Mouse (Mus musculus): ENCODE results near the gene Sgpl1.
A peak's percentile ranks its signal among the peaks of the same experiment; 100 is the strongest.

Gene Sgpl1

GRCm38 (mm10) chr10:61147157-61148040, at the start of gene Sgpl1:
Gene Sgpl1, minus strand, starts transcription at chr10:61147703.
- DNase-seq, result peak; percentile 98

DNA sequence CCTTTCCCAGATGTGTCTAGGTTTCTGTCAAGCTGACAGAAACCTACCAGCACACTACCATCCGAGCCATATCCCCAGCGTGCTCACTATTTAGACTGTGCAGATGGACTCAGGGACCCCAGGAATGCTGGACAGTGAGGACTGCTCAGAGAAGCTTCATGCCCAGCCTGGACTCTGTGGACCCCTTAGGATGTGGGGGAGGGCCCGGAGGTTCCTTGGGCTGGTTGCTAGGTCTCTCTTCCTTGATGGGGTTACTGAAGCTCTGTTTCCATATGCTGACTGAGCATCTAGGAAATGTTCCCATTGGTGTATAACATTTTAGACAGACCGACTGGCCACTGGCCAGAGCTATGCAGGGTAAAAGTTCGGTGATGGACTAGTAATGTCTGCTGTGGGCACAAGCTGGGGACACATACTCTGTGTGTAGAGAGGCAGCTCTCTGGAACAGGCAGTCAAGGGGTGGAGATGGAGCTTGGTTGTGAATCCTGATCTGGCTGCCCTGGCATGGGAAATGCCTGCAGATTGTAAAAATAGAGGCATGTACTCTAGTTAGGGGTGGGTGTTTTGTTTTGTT, 48.3 kb upstream of the Sgpl1 start:
- no peak for DNase-seq

- DNase-seq, result no peak
These were observed 47.7 kb upstream of the Sgpl1 start for GRCm38 (mm10) chr10:61195216-61195615.

GRCm38 (mm10) chr10:61194611-61195010, 47.1 kb upstream of the Sgpl1 start:
- no peak for DNase-seq

DNA sequence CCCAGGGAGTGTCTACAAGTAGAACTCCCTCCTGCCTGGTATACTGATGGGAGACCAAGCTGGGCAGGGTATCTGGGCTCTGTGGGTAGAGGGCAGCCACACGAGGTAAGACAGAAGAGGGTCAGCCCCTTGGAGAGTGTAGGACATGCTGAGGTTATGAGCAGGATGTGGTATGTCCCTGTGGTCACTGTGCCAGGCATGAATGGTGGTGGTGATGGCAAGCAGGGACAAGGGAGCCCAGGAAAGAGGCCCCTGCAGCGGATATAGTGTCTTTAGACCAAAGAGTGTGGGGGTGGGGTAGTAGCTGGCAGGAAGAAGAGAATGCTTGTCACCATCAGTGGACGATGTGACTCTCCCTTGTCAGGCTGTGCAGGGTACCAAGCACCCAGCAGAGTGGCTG, 40.5 kb upstream of the Sgpl1 start:
- no peak for DNase-seq

DNA sequence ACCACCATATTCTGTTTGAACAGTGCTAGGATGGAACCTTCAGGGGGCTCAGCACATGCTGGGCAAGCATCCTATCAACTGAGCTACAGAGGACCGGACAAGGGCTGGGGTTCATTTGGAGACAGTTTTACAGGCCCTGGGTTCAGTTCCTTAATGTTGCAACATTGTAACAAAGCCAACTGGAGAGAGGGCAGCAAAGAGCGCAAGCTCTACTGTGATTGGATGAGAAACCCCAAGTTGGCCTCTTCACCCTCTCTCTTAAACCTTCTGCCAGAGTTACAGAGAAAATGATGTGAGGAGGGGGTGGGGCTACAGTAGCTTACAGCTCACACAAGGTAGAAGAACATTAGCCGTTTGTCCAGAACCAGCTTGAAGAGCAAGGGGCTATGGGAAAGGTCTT, 39.5 kb upstream of the Sgpl1 start:
- no peak for DNase-seq

DNA sequence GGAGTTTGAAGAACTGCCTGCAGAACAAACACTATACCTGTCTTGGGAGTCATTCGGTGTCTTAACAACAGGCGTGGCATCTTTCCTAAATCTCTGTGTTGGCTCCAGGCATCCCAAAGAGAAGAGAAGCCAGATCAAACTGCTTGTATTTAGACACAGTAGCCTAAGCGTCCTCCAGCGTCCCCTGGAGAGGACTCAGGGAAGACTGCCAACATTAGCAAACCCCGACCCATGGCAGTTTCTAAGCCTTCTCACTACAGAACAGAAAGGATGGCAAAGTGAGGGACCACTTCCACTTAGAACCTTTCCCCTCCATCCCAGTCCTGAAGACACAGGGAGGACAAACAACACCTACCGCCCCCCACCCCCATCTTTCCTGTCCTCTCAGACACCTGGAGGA, 32.4 kb upstream of the Sgpl1 start:
- no peak for DNase-seq

- no peak for DNase-seq
These were observed 31.2 kb upstream of the Sgpl1 start for GRCm38 (mm10) chr10:61178687-61179086.

GRCm38 (mm10) chr10:61177751-61178150, 30.2 kb upstream of the Sgpl1 start:
- DNase-seq, result no peak

DNA sequence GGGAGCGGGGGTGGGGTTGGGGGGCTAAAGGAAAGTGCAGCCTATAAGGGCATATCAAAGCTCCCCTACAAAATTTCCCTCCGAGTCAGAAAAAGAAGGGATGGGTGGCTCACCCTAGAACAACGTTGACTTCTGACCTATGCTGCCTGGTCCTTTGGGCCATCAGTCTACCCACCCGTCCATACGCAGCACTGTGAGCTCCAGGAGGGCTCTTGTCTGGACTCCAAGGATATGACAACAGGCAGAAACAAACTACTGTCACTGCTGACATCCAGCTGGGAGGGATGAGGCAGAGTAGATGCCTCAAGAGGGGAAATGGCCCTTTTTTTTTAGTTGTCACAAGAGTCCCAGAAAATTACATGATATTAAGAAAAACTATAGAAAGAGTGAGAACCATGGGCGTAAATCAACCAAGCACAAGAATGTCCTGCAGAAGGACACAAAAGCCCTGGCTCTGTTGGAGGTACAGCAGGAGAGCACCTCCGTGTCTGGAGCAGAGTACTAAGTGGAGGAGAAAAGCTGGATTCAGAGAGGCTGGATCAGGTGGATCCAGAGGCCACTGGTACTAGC, 28.8 kb upstream of the Sgpl1 start:
- DNase-seq, result no peak

GRCm38 (mm10) chr10:61175442-61176204, 28.1 kb upstream of the Sgpl1 start:
- DNase-seq, result no peak

- DNase-seq, result no peak
These were observed 27.4 kb upstream of the Sgpl1 start for GRCm38 (mm10) chr10:61174711-61175441.

GRCm38 (mm10) chr10:61172496-61172895, 25.0 kb upstream of the Sgpl1 start:
- no peak for DNase-seq

DNA sequence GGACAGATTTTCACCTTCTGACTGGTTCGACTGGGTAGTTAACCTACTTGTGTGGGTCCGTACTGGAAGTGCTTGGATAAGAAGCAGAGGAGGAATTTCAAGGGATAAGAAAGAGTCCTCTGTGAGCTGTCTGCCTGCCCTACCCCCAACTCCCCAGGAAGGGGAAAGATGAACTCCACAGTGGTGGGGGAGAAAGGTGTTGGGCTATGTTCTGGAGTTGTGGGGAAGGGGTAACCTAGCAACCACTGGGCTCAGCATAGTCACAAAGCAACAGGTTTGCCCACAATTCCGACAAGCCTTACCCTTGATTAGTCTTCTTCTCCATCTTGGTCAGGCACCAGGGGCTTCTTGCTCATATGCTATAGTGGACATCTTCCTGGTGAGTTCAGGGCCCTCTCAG, 24.2 kb upstream of the Sgpl1 start, which contains the start of gene Tbata:
Gene Tbata, plus strand, starts transcription at position 301 of the 400 bp plus-strand sequence.
- no peak for DNase-seq

- no peak for DNase-seq
These were observed 20.9 kb upstream of the Sgpl1 start for GRCm38 (mm10) chr10:61168393-61168792.

GRCm38 (mm10) chr10:61167333-61168096, 20.0 kb upstream of the Sgpl1 start:
- no peak for DNase-seq

DNA sequence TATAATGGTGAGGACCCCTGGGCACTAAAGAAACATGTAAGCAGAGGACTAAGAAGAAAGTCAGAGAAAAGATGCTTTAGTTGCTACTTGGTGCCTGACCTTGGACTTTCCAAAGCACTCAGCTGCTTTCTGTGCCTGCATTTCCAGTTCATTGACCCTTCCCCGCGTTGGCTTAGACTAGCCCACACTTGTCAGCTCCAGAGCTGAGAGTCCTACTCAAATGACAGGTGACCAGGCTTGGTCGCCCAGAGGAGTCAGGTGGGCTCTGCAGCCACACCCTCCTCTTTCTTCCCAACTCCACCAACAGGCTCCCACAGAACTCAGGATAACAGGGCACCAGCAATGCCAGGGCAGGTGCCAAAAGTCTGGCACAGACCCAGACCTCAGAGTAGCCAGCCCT, 14.9 kb upstream of the Sgpl1 start:
- DNase-seq, result peak; percentile 17

GRCm38 (mm10) chr10:61160671-61161070, 13.2 kb upstream of the Sgpl1 start:
- DNase-seq, result no peak

DNA sequence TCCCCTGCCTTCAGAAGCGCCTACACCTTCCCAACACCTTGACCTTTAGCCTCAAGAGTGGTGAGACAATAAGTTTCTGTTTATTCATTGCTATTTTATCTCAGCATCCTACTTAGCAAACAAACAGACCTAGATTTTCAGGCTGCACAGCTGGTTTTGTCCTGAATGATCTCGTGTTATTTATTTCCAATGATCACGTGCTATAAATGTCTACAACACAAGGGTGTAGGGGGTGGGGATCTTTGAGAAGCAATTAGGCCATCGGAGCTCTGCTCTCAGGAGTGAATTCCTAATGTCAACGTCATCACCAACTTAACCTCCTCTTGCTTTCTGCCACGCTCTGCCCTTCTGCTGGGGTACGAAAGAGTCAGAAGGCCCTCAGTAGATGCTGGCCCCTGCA, 12.6 kb upstream of the Sgpl1 start:
- no peak for DNase-seq

- no peak for DNase-seq
These were observed 11.1 kb upstream of the Sgpl1 start for GRCm38 (mm10) chr10:61158594-61158993.

DNA sequence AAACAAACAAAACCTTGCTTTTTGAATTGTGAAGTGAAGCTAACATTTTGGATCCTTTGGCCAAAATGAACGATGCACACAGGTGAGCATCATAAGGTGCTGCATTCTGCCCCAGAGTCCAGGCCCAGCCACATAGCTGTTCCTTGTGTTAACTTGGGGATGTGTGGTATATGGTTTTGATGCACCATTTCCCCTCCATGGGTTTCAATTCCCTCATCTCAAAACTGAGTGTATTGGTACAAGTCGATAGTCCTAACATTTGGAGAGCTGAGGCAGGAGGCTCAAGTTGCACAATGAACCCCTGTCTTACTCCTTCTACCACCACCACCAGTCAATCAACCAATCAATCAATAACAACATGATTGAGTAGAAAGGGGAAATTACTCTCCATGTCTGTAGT, 8.9 kb upstream of the Sgpl1 start:
- no peak for DNase-seq

DNA sequence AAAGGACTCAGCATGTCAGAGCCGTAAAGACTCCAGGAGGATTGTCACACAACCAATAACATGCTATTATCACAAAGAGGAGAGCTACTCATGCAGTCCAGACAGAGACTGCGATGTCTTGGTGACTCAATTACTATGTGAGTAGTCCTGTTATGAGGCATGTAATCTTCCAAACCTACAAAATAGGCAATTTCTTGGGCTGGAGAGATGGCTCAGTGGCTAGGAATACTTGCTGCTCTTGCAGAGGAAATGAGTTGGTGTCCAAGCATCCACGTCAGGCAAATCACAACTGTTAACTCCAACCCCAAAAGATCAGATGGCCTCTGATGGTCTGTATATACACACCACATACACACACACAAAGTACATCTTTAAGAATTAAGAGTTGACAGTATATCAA, 8.1 kb upstream of the Sgpl1 start:
- DNase-seq, result no peak
